Mouse (Mus musculus): ENCODE data around the gene Slc15a5. TPM values are rescaled to one million over a fixed set of nuclear protein-coding genes. Genes with fewer than 3 reads are reported as not detected.
"Not testable (repeated sequence)": the region's sequence is repeated elsewhere in the genome, so short reads cannot be mapped to it uniquely, and the experiment has no call there.

Slc15a5 gene
- 0.10 TPM in 1 of 2 replicates, not detected in the other for polyA plus RNA-seq (2015; fragmentation: Nextera tagmentation; extraction: Ambion mirVana)

DNA sequence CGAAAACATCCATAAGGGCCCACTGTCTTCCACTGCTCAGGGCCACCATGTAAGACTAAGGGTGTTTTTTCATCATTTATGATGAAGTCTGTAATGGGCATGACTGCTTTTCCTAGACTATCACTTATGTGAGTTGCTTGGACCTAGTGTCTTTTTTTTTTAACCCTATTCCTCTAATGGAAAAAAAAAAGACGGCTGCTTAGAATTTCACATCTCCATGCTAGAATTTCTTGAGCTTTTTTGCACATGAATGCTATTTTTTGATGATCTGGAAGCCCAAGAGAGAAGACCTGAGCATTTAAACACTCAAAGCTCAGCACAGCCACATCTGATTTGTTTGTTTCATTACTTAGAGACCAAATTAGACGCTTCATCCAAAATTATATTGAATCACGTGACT lies at the start of gene Slc15a5:
Slc15a5 (minus strand) TSS at position 101 of the 400 bp plus-strand sequence.
- no peak within 1 kb of the TSS for H3K4me2 ChIP-seq
- WGBS: 93% methylated on average over 4 of the region's 4 CpGs
- no peaks in the 10 kb centered on the region for H3K27me3 ChIP-seq

DNA sequence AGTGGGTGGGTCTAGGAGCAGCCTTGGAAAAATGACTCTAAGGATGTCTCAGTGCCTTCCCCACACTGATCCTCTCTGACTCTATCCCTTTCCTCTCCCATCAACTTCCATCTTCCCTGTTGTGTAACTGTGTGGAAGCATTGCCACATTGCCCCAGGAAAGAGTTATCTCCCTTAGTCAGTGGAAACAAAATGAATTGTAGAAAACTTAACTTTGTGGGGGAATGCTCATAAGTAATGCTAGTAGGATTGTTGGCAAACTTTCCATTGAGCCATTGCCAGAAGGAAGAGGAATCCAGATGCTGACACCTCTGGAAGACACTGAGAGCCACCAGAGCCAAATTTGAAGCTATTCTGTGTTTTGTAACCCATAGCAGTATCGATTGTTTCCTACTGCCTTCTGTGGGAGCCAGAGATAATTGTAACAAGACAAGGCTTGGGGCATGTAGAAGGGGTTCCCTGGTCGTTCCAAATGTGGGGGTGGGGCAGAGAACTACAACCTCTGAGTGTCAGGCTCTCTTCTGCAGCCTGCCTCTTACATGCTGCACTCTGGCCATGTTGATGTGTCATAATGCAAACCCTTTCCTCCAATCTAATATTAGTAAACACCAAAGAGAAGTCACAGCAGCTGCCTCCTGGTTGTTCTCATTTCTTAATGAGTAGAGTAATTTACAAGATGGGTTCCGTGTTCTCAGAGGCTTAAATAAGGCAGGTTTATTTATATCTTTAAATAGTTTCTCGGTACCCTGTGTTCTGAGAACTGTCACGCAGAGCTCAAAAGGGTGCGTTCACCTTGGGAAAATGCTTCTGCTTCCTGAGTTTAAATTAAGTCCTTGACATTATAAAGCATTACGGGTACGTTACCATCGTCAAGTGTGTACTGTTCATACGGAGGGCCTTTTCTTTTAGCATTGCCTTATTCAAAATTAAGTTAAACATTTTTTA lies 48.9 kb upstream of the Slc15a5 start:
- 86% methylated on average over 10 of the region's 10 CpGs for WGBS
- no peaks in the 10 kb centered on the region for H3K9me3 ChIP-seq

More for the DNA sequence above, at the start of gene Slc15a5:
- no peaks in the 10 kb centered on the region for H3K36me3 ChIP-seq
- H3K9ac ChIP-seq: no peak within 1 kb of the TSS
- H3K27ac ChIP-seq: no peak within 1 kb of the TSS
- H3K4me1 ChIP-seq (replicated peaks): no peaks in the 10 kb centered on the region
- H3K9me3 ChIP-seq: no peaks in the 10 kb centered on the region
- no peak for ATAC-seq (ENCODE audit: low FRiP score)
- no peak within 1 kb of the TSS for H3K4me3 ChIP-seq

DNA sequence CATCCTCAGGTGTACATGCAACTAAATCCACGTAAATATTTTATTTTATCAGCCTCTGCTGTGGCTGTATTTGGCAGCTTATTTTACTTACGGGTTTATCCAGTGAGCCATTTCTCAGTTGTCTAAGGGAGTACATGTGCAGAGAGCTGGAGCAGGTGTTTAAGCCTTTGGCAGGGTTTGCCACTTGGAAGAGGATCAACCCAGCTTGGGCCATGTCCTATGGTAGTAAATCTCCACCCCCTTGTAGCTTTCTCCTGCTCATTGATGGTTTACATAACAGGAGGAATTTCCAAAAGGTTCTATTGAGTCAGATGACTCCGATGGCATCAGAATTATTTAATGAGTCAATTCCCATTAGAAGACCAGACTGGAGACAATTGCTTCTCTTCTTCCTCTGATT lies 37.8 kb upstream of the Slc15a5 start:
- no peak overlapping the region for H3K9ac ChIP-seq
- H3K27me3 ChIP-seq: no peaks in the 10 kb centered on the region
- 92% methylated on average over 3 of the region's 3 CpGs for WGBS
- H3K36me3 ChIP-seq: no peaks in the 10 kb centered on the region
- H3K27ac ChIP-seq: no peak overlapping the region
- no peak overlapping the region for H3K4me3 ChIP-seq
- H3K4me2 ChIP-seq: no peak overlapping the region
- H3K4me1 ChIP-seq (replicated peaks): no peaks in the 10 kb centered on the region
- H3K9me3 ChIP-seq: no peaks in the 10 kb centered on the region
- ATAC-seq (ENCODE audit: low FRiP score): no peak

More for the DNA sequence above, 48.9 kb upstream of the Slc15a5 start:
- H3K4me2 ChIP-seq: no peak overlapping the region
- H3K4me1 ChIP-seq (replicated peaks): no peaks in the 10 kb centered on the region
- no peaks in the 10 kb centered on the region for H3K27me3 ChIP-seq
- H3K9ac ChIP-seq: no peak overlapping the region
- no peaks in the 10 kb centered on the region for H3K36me3 ChIP-seq
- H3K4me3 ChIP-seq: no peak overlapping the region
- H3K27ac ChIP-seq: no peak overlapping the region
- ATAC-seq (ENCODE audit: low FRiP score): no peak

DNA sequence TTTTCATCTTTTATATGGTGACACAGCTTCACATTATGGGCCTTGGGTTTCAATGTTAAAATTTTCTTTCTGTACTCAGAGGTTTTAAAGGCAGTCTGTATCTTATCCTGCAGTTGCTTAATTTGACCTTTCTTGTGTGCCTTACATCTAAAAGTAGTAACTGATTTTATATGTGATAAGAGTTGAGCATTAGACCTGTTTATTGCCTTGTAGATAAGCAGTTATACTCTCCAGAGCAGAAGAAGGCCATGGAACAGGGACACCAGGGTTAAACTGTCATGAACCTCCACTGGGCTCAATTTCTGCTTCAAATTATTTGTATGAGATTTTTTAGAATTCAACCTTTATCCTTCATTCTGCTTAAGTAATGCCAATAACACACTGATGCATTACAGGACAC lies 24.8 kb upstream of the Slc15a5 start:
- H3K4me2 ChIP-seq: no peak overlapping the region
- H3K9ac ChIP-seq: no peak overlapping the region
- H3K4me3 ChIP-seq: no peak overlapping the region
- H3K27me3 ChIP-seq: no peaks in the 10 kb centered on the region
- no peak for ATAC-seq (ENCODE audit: low FRiP score)
- no peaks in the 10 kb centered on the region for H3K9me3 ChIP-seq
- no peaks in the 10 kb centered on the region for H3K36me3 ChIP-seq
- H3K27ac ChIP-seq: no peak overlapping the region
- H3K4me1 ChIP-seq (replicated peaks): no peaks in the 10 kb centered on the region

DNA sequence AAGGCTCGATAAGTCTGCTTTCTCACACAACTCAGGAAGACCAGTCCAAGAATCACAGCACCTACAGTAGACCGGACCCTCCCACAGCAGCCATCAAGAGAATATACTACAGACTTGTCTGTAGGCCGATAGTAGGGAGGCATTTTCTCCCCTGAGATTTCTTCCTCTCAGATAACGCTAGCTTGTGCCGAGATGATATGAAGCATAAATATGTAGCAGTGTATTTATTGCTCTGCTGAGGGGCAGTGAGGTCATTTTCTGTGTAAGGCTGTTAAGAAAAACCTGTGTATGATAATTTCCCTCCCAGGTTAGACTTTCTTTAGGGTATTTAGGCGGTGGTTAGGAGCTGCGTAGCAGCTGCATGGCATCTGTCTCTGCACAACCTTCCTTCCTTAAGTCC lies 23.2 kb upstream of the Slc15a5 start:
- no peaks in the 10 kb centered on the region for H3K36me3 ChIP-seq
- H3K9ac ChIP-seq: no peak overlapping the region
- WGBS: 81% methylated on average over 7 of the region's 7 CpGs
- H3K27me3 ChIP-seq: no peaks in the 10 kb centered on the region
- no peak for ATAC-seq (ENCODE audit: low FRiP score)
- H3K27ac ChIP-seq: no peak overlapping the region
- H3K4me1 ChIP-seq (replicated peaks): no peaks in the 10 kb centered on the region
- no peaks in the 10 kb centered on the region for H3K9me3 ChIP-seq
- no peak overlapping the region for H3K4me2 ChIP-seq
- no peak overlapping the region for H3K4me3 ChIP-seq

DNA sequence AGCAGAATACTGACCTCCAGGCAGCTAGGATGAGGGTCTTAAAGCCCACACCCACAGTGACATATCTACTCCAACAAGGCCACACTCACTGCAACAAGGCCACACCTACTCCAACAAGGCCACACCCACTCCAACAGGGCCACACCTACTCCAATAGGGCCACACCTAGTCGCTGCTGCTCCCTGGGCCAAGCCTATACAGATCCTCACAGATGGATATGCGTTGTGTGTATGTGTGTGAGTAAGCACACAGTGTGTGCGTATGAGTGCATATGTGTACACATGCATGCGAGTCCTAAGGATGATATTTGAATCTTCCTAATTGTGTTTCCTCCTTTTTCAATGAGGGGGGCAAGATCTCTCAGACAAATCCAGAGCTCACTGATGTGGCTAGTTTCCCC lies 22.1 kb upstream of the Slc15a5 start:
- Histone ChIP-seq H3K4me1 (replicated peaks) (no peaks in the 10 kb centered on the region), H3K27ac (no peak overlapping the region), H3K9ac (no peak overlapping the region), H3K4me2 (no peak overlapping the region), H3K27me3 (no peaks in the 10 kb centered on the region), H3K9me3 (no peaks in the 10 kb centered on the region), H3K4me3 (no peak overlapping the region), H3K36me3 (no peaks in the 10 kb centered on the region)
- 93% methylated on average over 4 of the region's 4 CpGs for WGBS
- ATAC-seq (ENCODE audit: low FRiP score): no peak

DNA sequence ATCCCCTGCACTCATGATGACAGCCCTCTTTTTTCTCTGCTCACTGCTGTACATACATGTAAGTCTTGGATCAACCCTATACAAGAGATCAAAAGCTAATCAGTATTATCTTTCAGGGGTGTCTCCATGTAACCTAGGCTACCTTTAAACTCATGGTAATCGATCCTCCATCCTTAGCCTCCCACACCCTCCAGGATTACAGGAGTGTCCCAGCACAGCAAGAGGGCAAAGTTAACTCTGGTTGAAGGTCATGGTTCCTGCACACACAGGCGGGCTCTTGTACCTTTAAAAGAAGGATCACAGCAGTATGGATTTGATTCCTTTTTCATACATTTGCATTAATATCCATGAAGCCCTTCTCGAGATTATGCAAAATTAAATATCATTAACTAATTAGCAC lies 19.9 kb upstream of the Slc15a5 start:
- no peaks in the 10 kb centered on the region for H3K4me1 ChIP-seq (replicated peaks)
- no peaks in the 10 kb centered on the region for H3K36me3 ChIP-seq
- no peak overlapping the region for H3K4me3 ChIP-seq
- no peak for ATAC-seq (ENCODE audit: low FRiP score)
- WGBS: 73% methylated on average over 3 of the region's 3 CpGs
- H3K9me3 ChIP-seq: no peaks in the 10 kb centered on the region
- H3K27me3 ChIP-seq: no peaks in the 10 kb centered on the region
- no peak overlapping the region for H3K9ac ChIP-seq
- no peak overlapping the region for H3K27ac ChIP-seq
- no peak overlapping the region for H3K4me2 ChIP-seq

DNA sequence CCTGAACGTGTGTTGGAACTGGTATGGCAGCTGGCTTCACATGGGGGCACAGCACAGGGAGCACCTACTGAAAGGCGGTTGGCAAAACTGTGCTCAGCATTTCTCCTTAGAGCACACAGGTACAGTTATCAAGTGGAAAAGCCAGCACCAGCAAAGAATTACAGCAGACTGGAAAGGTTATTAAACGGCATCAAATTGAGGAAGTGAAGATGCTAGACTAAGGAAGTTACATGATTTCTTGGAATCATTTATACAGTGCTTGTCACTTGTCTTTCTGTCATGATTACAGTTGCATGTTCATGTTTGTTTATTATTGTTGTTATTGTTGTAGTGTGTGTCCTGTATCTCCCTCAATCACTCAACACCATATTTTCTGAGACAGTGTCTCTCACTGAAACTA lies 15.3 kb upstream of the Slc15a5 start:
- H3K36me3 ChIP-seq: no peaks in the 10 kb centered on the region
- H3K9ac ChIP-seq: no peak overlapping the region
- H3K27ac ChIP-seq: no peak overlapping the region
- no peak overlapping the region for H3K4me2 ChIP-seq
- 93% methylated on average over 3 of the region's 3 CpGs for WGBS
- H3K4me1 ChIP-seq (replicated peaks): no peaks in the 10 kb centered on the region
- ATAC-seq (ENCODE audit: low FRiP score): no peak
- H3K4me3 ChIP-seq: no peak overlapping the region
- H3K27me3 ChIP-seq: no peaks in the 10 kb centered on the region
- H3K9me3 ChIP-seq: no peaks in the 10 kb centered on the region

DNA sequence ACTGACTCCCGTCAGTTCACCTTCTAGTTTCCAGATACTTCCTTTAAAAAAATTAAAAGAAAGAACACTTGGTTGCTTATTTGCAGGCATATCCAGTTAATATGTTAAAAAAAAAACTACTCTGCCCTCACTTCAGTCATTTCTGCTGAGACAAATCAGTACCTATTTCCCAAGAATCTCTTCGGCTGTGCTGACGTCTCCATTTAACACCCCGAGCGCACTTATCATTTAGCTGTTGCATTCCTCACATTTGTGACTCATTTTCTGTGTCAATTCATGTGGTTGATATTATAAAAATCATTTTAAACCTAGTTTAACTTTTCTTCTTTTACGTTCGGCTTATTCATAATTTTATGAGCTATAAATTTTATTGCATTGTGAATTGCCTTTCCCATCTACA lies 12.7 kb upstream of the Slc15a5 start:
- Histone ChIP-seq H3K9ac (no peak overlapping the region), H3K9me3 (no peaks in the 10 kb centered on the region), H3K4me1 (replicated peaks) (no peaks in the 10 kb centered on the region), H3K4me3 (no peak overlapping the region), H3K27ac (no peak overlapping the region), H3K27me3 (no peaks in the 10 kb centered on the region), H3K4me2 (no peak overlapping the region), H3K36me3 (no peaks in the 10 kb centered on the region)
- 87% methylated on average over 7 of the region's 7 CpGs for WGBS
- ATAC-seq (ENCODE audit: low FRiP score): no peak

DNA sequence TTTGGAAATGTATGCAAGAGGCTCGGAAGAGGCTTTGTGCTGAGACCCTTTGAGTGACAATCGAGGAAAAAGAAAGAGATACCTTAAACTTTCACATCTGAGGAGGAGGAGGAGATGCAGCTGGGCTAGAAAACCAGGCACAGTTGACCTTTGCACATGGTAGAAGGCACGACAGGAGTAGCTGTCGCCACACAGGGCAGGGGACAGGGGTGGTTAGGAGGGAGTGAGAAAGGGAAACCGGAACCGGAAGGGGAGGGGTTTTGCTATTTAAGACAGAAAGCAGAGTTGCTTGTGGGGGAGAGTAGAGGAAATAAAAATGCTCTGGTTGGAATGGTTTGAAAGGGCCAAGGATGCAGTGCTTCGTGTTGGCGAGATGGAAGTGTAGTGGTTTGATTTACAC lies 9.4 kb upstream of the Slc15a5 start:
- Histone ChIP-seq H3K4me2 (no peak overlapping the region), H3K36me3 (no peaks in the 10 kb centered on the region), H3K4me3 (no peak overlapping the region), H3K27me3 (no peaks in the 10 kb centered on the region), H3K9ac (no peak overlapping the region), H3K27ac (no peak overlapping the region), H3K4me1 (replicated peaks) (no peaks in the 10 kb centered on the region), H3K9me3 (no peaks in the 10 kb centered on the region)
- 82% methylated on average over 8 of the region's 8 CpGs for WGBS
- ATAC-seq (ENCODE audit: low FRiP score): no peak

DNA sequence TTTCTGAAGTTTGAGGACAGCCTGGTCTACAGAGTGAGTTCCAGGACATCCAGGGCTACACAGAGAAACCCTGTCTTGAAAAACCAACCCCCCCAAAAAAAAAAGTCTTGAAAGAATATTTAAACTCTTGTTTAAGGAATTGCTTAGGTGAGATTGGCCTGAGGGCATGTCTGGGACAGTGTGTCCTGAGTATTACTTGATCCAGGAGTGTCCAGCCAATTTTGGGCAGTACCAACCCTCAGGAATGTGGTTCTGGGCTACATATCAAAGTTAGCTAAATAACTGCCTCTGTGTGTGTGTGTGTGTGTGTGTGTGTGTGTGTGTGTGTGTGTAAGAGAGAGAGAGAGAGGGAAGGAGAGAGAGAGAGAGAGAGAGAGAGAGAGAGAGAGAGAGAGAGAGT lies 6.7 kb upstream of the Slc15a5 start:
- not testable (repeated sequence) for H3K27me3 ChIP-seq; H3K4me2 ChIP-seq; ATAC-seq (ENCODE audit: low FRiP score); H3K27ac ChIP-seq; H3K9ac ChIP-seq; H3K4me3 ChIP-seq; H3K9me3 ChIP-seq; H3K36me3 ChIP-seq; H3K4me1 ChIP-seq (replicated peaks)

DNA sequence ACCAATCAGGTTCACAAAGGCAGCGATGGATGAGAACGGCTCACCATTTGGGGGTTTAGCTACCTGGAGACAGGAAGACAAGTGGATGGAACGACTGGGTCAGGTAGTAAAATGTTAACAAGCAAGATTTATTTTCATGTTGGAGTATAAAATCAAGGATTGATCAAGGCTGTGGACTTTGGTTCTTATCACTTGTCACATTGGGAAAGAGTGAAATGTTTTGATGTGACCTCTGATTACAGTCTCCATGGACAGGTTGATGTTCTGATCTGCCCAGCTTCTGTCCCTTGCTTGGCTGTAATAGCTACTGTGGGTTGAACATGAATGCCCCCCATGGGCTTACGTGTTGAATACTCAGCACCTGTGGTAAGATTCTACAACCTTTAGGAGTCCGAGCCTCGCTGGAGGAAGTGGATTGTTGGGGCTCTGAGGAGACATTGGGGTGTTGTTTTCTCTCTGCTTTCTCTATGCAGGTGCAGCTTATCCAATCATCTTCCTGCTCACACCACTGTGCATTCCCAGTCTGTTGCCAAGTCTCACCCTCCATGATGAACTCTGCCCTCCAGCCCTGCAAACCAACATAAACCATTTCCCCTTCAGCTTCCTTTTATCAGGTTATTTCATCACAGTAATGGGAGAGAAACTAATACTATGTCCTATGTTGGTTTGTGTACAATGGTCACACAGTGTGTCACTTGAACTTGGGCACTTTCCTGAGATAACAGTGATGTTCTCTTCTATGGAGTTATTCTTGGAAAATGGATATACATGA lies 1.2 kb upstream of the Slc15a5 start:
- no peak for ATAC-seq (ENCODE audit: low FRiP score)
- WGBS: 92% methylated on average over 6 of the region's 6 CpGs
- H3K4me1 ChIP-seq (replicated peaks): no peaks in the 10 kb centered on the region

More for the DNA sequence above, 1.2 kb upstream of the Slc15a5 start:
- no peak overlapping the region for H3K9ac ChIP-seq
- no peak overlapping the region for H3K4me3 ChIP-seq
- no peaks in the 10 kb centered on the region for H3K27me3 ChIP-seq
- no peaks in the 10 kb centered on the region for H3K9me3 ChIP-seq
- no peak overlapping the region for H3K27ac ChIP-seq
- H3K36me3 ChIP-seq: no peaks in the 10 kb centered on the region
- H3K4me2 ChIP-seq: no peak overlapping the region

Measured in hindbrain, embryonic 13.5 days (tissue).